Mouse (Mus musculus) heart, postnatal 0 days (tissue): ENCODE data around the gene Lcn8.

Source experiments
- CTCF ChIP-seq: IDR thresholded peaks from 2 replicates; pipeline ENCODE4 v1.5.1; 2016; ENCODE audit warnings: antibody characterized with exemption, control low read depth, low read depth
- EP300 ChIP-seq: IDR thresholded peaks from 2 replicates; pipeline ENCODE4 v1.6.1; 2016; ENCODE audit warnings: antibody characterized with exemption, low read depth

- no peak for TF ChIP-seq CTCF
- no peak for TF ChIP-seq EP300
Observed at GRCm38 (mm10) chr2:25698696-25699095, 45.8 kb downstream of the Lcn8 start.
